Mouse (Mus musculus) limb, embryonic 14.5 days (tissue): Measurements from ENCODE around the gene Dapk3. TPM values are rescaled to one million over a fixed set of nuclear protein-coding genes. Genes with fewer than 3 reads are reported as not detected.
"Not testable (repeated sequence)": the region's sequence is repeated elsewhere in the genome, so short reads cannot be mapped to it uniquely, and the experiment has no call there.

Experiments
- ATAC-seq: fragments of 200-750 bp; cut with Nextera tagmentation; 2 replicates; pipeline ENCODE4 v1.8.0; 2017; ENCODE audit warnings: low read depth, moderate number of reproducible peaks, moderate TSS enrichment; ENCODE audit not compliant: low FRiP score
- DNase-seq: peaks from one replicate; pipeline ENCODE4 v3.0.0-alpha.2; 2015; ENCODE audit warnings: low spot score
- H3K27ac ChIP-seq: fragments of 300-500 bp; sonication (generic); replicated peaks from 2 replicates; pipeline ENCODE4 v1.5.1; 2014; ENCODE audit warnings: low read depth, mild to moderate bottlenecking, low read length, moderate library complexity, mixed read lengths
- H3K27me3 ChIP-seq: fragments of 300-500 bp; sonication (generic); 2 replicates; pipeline ENCODE4 v1.6.1; 2014; ENCODE audit warnings: low read length, mixed read lengths; ENCODE audit not compliant: control insufficient read depth, insufficient read depth
- H3K36me3 ChIP-seq: fragments of 300-500 bp; sonication (generic); 2 replicates; pipeline ENCODE4 v1.6.1; 2014; ENCODE audit warnings: mild to moderate bottlenecking, low read length, moderate library complexity, mixed read lengths; ENCODE audit not compliant: control insufficient read depth, insufficient read depth
- H3K4me1 ChIP-seq: fragments of 300-500 bp; sonication (generic); 2 replicates; pipeline ENCODE4 v1.6.1; 2014; ENCODE audit warnings: antibody characterized with exemption, low read length, mixed read lengths; ENCODE audit not compliant: control insufficient read depth, insufficient read depth
- H3K4me2 ChIP-seq: fragments of 300-500 bp; sonication (generic); replicated peaks from 2 replicates; pipeline ENCODE4 v1.6.1; 2014; ENCODE audit warnings: low read depth, mild to moderate bottlenecking, low read length, moderate library complexity; ENCODE audit not compliant: severe bottlenecking
- H3K4me3 ChIP-seq: fragments of 300-500 bp; sonication (generic); replicated peaks from 2 replicates; pipeline ENCODE4 v1.5.1; 2014; ENCODE audit warnings: low read length
- H3K9ac ChIP-seq: fragments of 300-500 bp; sonication (generic); 2 replicates; pipeline ENCODE4 v1.6.1; 2014; ENCODE audit warnings: mild to moderate bottlenecking, low read depth, low read length, moderate library complexity; ENCODE audit not compliant: severe bottlenecking
- H3K9me3 ChIP-seq: fragments of 300-500 bp; sonication (generic); 2 replicates; pipeline ENCODE4 v1.6.1; 2016; ENCODE audit warnings: low read length; ENCODE audit not compliant: control insufficient read depth
- POLR2A ChIP-seq: fragments of 200-500 bp; IDR thresholded peaks from 2 replicates; pipeline ENCODE4 v1.8.0; 2012; ENCODE audit warnings: inconsistent platforms, mild to moderate bottlenecking, moderate library complexity, borderline replicate concordance; ENCODE audit not compliant: insufficient read depth, insufficient read length; ENCODE audit errors: extremely low read depth
- WGBS: fragments of 180-500 bp; shearing (Covaris S2); extraction: QIAGEN DNeasy Blood & Tissue Kit; methylation state at CpG from one replicate; pipeline ENCODE4 v1.1.7; 2014; 5-methylcytosine and 5-hydroxymethylcytosine counted together
- polyA plus RNA-seq, 2 experiments: library from polyadenylated mRNA; depleted of rRNA in 1 of 2; stranded (reverse) in 1 of 2; unstranded in 1 of 2; fragments of >200 nt; fragmentation: Nextera tagmentation in 1 of 2; extraction: Ambion mirVana in 1 of 2; gene quantifications; 2 replicates each; pipeline versions ENCODE4 v1.2.1 to v1.2.3; 2012 to 2014

Dapk3 gene
- polyA plus RNA-seq, 2 experiments: 57.7 to 73.0 TPM

DNA sequence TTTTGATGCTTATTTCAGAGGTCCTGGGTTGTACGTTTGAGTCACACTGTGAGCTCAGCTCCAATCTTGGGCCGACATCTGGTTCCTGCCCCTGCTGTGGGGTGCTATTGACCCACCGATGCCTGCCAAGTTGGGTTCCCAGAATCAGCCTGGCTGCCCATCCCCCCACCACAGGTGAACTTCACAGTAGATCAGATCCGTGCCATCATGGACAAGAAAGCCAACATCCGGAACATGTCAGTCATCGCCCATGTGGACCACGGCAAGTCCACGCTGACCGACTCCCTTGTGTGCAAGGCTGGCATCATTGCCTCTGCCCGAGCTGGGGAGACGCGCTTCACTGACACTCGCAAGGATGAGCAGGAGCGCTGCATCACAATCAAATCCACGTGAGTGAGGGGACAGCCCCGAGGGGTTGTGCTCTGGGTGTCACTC, 5.3 kb upstream of the Dapk3 start:
- H3K27ac ChIP-seq: peak overlapping the region; percentile 91; the same call in 1 of the 2 replicates
- TF ChIP-seq POLR2A: no peak
- ATAC-seq (no peak), DNase-seq (no peak)
- H3K4me2 ChIP-seq: peak overlapping the region; percentile 97
- peak overlapping the region; percentile 98 for H3K4me3 ChIP-seq
- peaks cover 33% of the 10 kb centered on the region for H3K4me1 ChIP-seq
- 18% methylated on average over 16 of the region's 16 CpGs for WGBS
- peaks cover 55% of the 10 kb centered on the region for H3K36me3 ChIP-seq
- H3K9me3 ChIP-seq: no peaks in the 10 kb centered on the region
- H3K9ac ChIP-seq: peak overlapping the region; percentile 99
- H3K27me3 ChIP-seq: no peaks in the 10 kb centered on the region

DNA sequence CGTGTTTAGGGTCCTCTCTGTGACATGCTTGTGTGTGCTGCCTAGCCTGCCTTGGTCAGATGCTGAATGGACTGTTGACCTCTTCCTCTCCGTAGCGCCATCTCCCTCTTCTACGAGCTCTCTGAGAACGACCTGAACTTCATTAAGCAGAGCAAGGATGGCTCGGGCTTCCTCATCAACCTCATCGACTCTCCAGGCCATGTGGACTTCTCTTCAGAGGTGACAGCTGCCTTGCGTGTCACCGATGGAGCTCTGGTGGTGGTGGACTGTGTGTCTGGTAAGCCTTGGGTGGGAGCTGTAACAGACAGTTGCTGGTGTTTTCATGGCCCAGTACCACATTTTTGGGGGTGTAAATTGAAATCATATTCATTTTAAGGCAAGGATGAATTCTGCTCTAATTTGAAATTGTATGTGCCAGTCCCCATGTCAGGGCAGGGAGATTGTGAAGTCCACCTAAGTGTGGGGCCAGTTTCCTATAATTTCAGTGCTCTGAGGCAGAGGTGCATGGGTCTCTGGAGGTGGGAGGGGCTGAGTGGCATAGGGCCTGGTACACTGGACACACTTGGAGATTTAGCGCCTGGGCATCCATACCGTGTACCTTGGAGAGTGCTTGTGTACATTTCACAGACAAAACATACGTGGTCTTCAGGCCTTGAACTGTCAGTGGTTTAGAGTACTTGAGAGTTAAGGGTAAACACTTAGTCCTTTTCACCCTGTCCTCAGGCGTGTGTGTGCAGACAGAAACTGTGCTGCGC, 4.7 kb upstream of the Dapk3 start:
- Histone ChIP-seq H3K9me3 (no peaks in the 10 kb centered on the region), H3K4me3 (peak overlapping the region; percentile 98), H3K27me3 (no peaks in the 10 kb centered on the region), H3K4me1 (peaks cover 30% of the 10 kb centered on the region), H3K4me2 (peak overlapping the region; percentile 97), H3K27ac (0 out of 2 replicates have a peak overlapping the region, but pooled peaks have one; percentile 91), H3K36me3 (peaks cover 55% of the 10 kb centered on the region), H3K9ac (peak overlapping the region; percentile 99)
- 60% methylated on average over 14 of the region's 14 CpGs for WGBS
- no peak for TF ChIP-seq POLR2A
- ATAC-seq (no peak), DNase-seq (no peak)

DNA sequence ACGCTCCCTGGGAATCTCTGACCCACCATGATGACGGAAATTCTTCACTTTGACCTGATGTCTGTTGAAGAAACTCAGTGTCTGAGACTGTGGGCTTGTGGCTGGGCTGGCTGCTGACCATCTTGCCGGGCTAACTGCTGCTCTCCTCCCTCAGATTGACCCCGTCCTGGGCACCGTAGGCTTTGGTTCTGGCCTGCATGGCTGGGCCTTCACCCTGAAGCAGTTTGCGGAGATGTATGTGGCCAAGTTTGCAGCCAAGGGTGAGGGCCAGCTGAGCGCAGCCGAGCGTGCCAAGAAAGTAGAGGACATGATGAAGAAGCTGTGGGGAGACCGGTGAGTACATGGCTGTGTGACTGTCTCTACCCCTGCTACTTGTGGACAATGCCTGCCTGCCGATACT, 3.9 kb upstream of the Dapk3 start:
- H3K27me3 ChIP-seq: no peaks in the 10 kb centered on the region
- H3K4me1 ChIP-seq: peaks cover 30% of the 10 kb centered on the region
- no peak for TF ChIP-seq POLR2A
- DNase-seq (no peak), ATAC-seq (no peak)
- no peak overlapping the region for H3K4me3 ChIP-seq
- no peaks in the 10 kb centered on the region for H3K9me3 ChIP-seq
- 89% methylated on average over 11 of the region's 11 CpGs for WGBS
- 0 out of 2 replicates have a peak overlapping the region, but pooled peaks have one; percentile 5 for H3K9ac ChIP-seq
- no peak overlapping the region for H3K27ac ChIP-seq
- no peak overlapping the region for H3K4me2 ChIP-seq
- peaks cover 56% of the 10 kb centered on the region for H3K36me3 ChIP-seq

DNA sequence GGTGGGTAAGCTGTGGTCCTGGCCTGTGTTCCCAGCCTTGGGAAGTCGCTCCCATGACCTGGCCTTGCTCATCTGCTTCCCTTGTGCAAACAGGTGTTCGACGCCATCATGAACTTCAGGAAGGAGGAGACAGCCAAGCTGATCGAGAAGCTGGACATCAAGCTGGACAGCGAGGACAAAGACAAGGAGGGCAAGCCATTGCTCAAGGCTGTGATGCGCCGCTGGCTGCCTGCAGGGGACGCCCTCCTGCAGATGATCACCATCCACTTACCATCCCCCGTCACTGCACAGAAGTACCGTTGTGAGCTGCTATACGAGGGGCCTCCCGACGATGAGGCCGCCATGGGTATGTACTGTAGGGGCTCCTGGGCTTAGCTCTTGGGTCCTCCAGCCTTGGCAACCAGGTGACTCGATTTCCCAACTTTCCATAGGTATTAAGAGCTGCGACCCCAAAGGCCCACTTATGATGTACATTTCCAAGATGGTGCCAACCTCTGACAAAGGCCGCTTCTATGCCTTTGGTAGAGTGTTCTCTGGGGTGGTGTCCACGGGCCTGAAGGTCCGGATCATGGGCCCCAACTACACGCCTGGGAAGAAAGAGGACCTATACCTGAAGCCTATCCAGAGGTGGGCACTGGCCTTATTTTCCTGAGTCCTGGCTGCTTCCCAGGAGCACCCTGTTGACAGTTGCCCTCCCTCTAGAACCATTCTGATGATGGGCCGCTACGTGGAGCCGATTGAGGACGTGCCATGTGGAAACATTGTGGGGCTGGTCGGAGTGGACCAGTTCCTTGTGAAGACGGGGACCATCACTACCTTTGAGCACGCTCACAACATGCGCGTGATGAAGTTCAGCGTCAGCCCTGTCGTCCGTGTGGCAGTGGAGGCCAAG, 3.1 kb upstream of the Dapk3 start:
- ATAC-seq (no peak), DNase-seq (no peak)
- 0 out of 2 replicates have a peak overlapping the region, but pooled peaks have one; percentile 5 for H3K9ac ChIP-seq
- peaks cover 64% of the 10 kb centered on the region for H3K36me3 ChIP-seq
- H3K27me3 ChIP-seq: no peaks in the 10 kb centered on the region
- H3K27ac ChIP-seq: no peak overlapping the region
- H3K9me3 ChIP-seq: no peaks in the 10 kb centered on the region
- no peak overlapping the region for H3K4me3 ChIP-seq
- WGBS: 89% methylated on average over 32 of the region's 32 CpGs
- H3K4me1 ChIP-seq: peaks cover 23% of the 10 kb centered on the region
- no peak overlapping the region for H3K4me2 ChIP-seq
- TF ChIP-seq POLR2A: no peak

DNA sequence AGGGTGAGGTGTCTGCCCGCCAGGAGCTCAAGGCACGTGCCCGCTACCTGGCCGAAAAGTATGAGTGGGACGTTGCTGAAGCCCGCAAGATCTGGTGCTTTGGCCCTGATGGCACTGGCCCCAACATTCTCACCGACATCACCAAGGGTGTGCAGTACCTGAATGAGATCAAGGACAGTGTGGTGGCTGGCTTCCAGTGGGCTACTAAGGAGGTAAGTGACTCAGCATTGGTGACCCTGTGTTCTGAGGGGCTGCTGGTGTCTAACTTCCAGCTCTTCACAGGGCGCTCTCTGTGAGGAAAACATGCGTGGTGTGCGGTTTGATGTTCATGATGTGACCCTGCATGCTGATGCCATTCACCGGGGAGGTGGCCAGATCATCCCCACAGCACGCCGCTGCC, 1.9 kb upstream of the Dapk3 start:
- no peak for DNase-seq
- H3K4me3 ChIP-seq: no peak overlapping the region
- peaks cover 16% of the 10 kb centered on the region for H3K4me1 ChIP-seq
- H3K27me3 ChIP-seq: no peaks in the 10 kb centered on the region
- no peaks in the 10 kb centered on the region for H3K9me3 ChIP-seq
- TF ChIP-seq POLR2A: no peak
- H3K27ac ChIP-seq: no peak overlapping the region
- 93% methylated on average over 13 of the region's 13 CpGs for WGBS
- no peak overlapping the region for H3K9ac ChIP-seq
- H3K4me2 ChIP-seq: no peak overlapping the region
- peaks cover 76% of the 10 kb centered on the region for H3K36me3 ChIP-seq
- no peak for ATAC-seq

DNA sequence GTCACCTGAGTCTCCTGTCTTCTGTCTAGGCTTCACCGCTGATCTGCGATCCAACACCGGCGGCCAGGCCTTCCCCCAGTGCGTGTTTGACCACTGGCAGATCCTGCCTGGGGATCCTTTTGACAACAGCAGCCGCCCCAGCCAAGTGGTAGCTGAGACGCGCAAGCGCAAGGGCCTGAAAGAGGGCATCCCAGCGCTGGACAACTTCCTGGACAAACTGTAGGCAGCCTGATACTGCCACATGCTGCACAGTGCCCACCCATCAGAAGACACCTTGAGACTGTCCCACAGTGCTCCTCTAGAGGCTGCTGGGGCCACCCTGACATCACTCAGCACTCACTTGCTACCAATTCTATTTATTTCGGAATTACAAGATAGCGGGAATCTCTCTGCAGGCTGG, 945 bp upstream of the Dapk3 start:
- Histone ChIP-seq H3K36me3 (peaks cover 82% of the 10 kb centered on the region), H3K4me1 (peaks cover 14% of the 10 kb centered on the region)
- not testable (repeated sequence) for DNase-seq, H3K4me3 ChIP-seq, H3K9me3 ChIP-seq, ATAC-seq, H3K27me3 ChIP-seq, H3K27ac ChIP-seq, H3K4me2 ChIP-seq, H3K9ac ChIP-seq
- WGBS: 80% methylated on average over 6 of the region's 12 CpGs
